Mouse (Mus musculus): ENCODE measurements around the gene Ddx24. TPM values are rescaled to one million over a fixed set of nuclear protein-coding genes. Genes with fewer than 3 reads are reported as not detected.

Ddx24 gene
- total RNA-seq, 2 experiments from 2014 or later: 220 to 238 TPM

GRCm38 (mm10) chr12:103388505-103389347, 36.9 kb downstream of the Ddx24 start, which contains the start of gene Otub2:
Gene Otub2, plus strand, starts transcription at chr12:103388682.
- Histone ChIP-seq H3K4me3 (peak within 1 kb of the TSS; percentile 71), H3K27ac (peak within 1 kb of the TSS; percentile 87)
- intact Hi-C loops (cut with DNase I): no loop called here
- DNase-seq (ENCODE audit: extremely low spot score in 1 of 2, low spot score in 2 of 2): peak; percentile 98
- no peak; the same call in 1 of the 2 replicates for TF ChIP-seq CTCF (IDR thresholded peaks at IDR 0.05)

- H3K4me3 ChIP-seq: no peak overlapping the region
- no peak for TF ChIP-seq CTCF (IDR thresholded peaks at IDR 0.05)
- no peak for DNase-seq (ENCODE audit: extremely low spot score in 1 of 2, low spot score in 2 of 2)
- intact Hi-C loops (cut with DNase I): no loop called here
- no peak overlapping the region for H3K27ac ChIP-seq
Observed at GRCm38 (mm10) chr12:103380226-103380625, 45.4 kb downstream of the Ddx24 start.

GRCm38 (mm10) chr12:103376774-103377173, 48.9 kb downstream of the Ddx24 start:
- H3K27ac ChIP-seq: peak overlapping the region; percentile 83

GRCm38 (mm10) chr12:103376124-103376523, 49.5 kb downstream of the Ddx24 start:
- Histone ChIP-seq H3K4me3 (no peak overlapping the region), H3K27ac (peak overlapping the region; percentile 83)
- no peak; the same call in 1 of the 2 replicates for TF ChIP-seq CTCF (IDR thresholded peaks at IDR 0.05)
- intact Hi-C loops (cut with DNase I): loop anchor here (1.0 to 2.0 kb wide), 2 partner anchors 15 to 104 kb away; no protein-coding TSS in a partner anchor
- peak; percentile 43 to 73 for DNase-seq (ENCODE audit: extremely low spot score in 1 of 2, low spot score in 2 of 2)

More at GRCm38 (mm10) chr12:103376774-103377173, 48.9 kb downstream of the Ddx24 start:
- no peak for TF ChIP-seq CTCF (IDR thresholded peaks at IDR 0.05)
- DNase-seq (ENCODE audit: extremely low spot score in 1 of 2, low spot score in 2 of 2): peak in 1 of 2 experiments; percentile 54
- intact Hi-C loops (cut with DNase I): loop anchor here (1.0 to 2.0 kb wide), 2 partner anchors 14 to 104 kb away; no protein-coding TSS in a partner anchor
- 0 out of 2 replicates have a peak overlapping the region, but pooled peaks have one; percentile 1 for H3K4me3 ChIP-seq

GRCm38 (mm10) chr12:103373530-103374236, 51.9 kb downstream of the Ddx24 start:
- Histone ChIP-seq H3K27ac (no peak overlapping the region), H3K4me3 (no peak overlapping the region)
- DNase-seq (ENCODE audit: extremely low spot score in 1 of 2, low spot score in 2 of 2): no peak
- intact Hi-C loops (cut with DNase I): no loop called here
- TF ChIP-seq CTCF (IDR thresholded peaks at IDR 0.05): no peak

GRCm38 (mm10) chr12:103371711-103372110, 53.9 kb downstream of the Ddx24 start:
- intact Hi-C loops (cut with DNase I): no loop called here
- TF ChIP-seq CTCF (IDR thresholded peaks at IDR 0.05): peak; percentile 91
- peak in 1 of 2 experiments; percentile 53 for DNase-seq (ENCODE audit: extremely low spot score in 1 of 2, low spot score in 2 of 2)
- H3K27ac ChIP-seq: no peak overlapping the region
- no peak overlapping the region for H3K4me3 ChIP-seq

GRCm38 (mm10) chr12:103370861-103371260, 54.8 kb downstream of the Ddx24 start:
- no peak for TF ChIP-seq CTCF (IDR thresholded peaks at IDR 0.05)
- no peak overlapping the region for H3K4me3 ChIP-seq
- H3K27ac ChIP-seq: no peak overlapping the region
- intact Hi-C loops (cut with DNase I): no loop called here
- no peak for DNase-seq (ENCODE audit: extremely low spot score in 1 of 2, low spot score in 2 of 2)

- Histone ChIP-seq H3K27ac (no peak overlapping the region), H3K4me3 (no peak overlapping the region)
- TF ChIP-seq CTCF (IDR thresholded peaks at IDR 0.05): no peak
- DNase-seq (ENCODE audit: extremely low spot score in 1 of 2, low spot score in 2 of 2): no peak
- intact Hi-C loops (cut with DNase I): loop anchor here (2.0 kb wide), 1 partner anchor 44 kb away; no protein-coding TSS in a partner anchor
Observed at GRCm38 (mm10) chr12:103368777-103369176, 56.9 kb downstream of the Ddx24 start.

GRCm38 (mm10) chr12:103368326-103368669, 57.3 kb downstream of the Ddx24 start:
- intact Hi-C loops (cut with DNase I): loop anchor here (2.0 kb wide), 1 partner anchor 43 kb away; no protein-coding TSS in a partner anchor
- Histone ChIP-seq H3K27ac (no peak overlapping the region), H3K4me3 (no peak overlapping the region)
- DNase-seq (ENCODE audit: extremely low spot score in 1 of 2, low spot score in 2 of 2): no peak
- TF ChIP-seq CTCF (IDR thresholded peaks at IDR 0.05): no peak

- Histone ChIP-seq H3K4me3 (no peak overlapping the region), H3K27ac (no peak overlapping the region)
- DNase-seq (ENCODE audit: extremely low spot score in 1 of 2, low spot score in 2 of 2): peak; percentile 62 to 77
- intact Hi-C loops (cut with DNase I): loop anchor here (2.0 kb wide), 1 partner anchor 43 kb away; no protein-coding TSS in a partner anchor
- TF ChIP-seq CTCF (IDR thresholded peaks at IDR 0.05): peak; percentile 93
Observed at GRCm38 (mm10) chr12:103367620-103368325, 57.9 kb downstream of the Ddx24 start.

GRCm38 (mm10) chr12:103367171-103367570, 58.5 kb downstream of the Ddx24 start:
- TF ChIP-seq CTCF (IDR thresholded peaks at IDR 0.05): no peak
- intact Hi-C loops (cut with DNase I): no loop called here
- no peak overlapping the region for H3K4me3 ChIP-seq
- no peak overlapping the region for H3K27ac ChIP-seq
- DNase-seq (ENCODE audit: extremely low spot score in 1 of 2, low spot score in 2 of 2): no peak
